Mouse (Mus musculus) gastrocnemius, postnatal 14 days (tissue): ENCODE measurements around the gene Klhl29. TPM values are rescaled to one million over a fixed set of nuclear protein-coding genes. Genes with fewer than 3 reads are reported as not detected.

Source experiments
- DNase-seq: peaks from one replicate; pipeline ENCODE4 v3.0.0; 2021; ENCODE audit warnings: mixed read lengths
- intact Hi-C: fragments of 180-260 bp; cut with DNase I; formaldehyde crosslinking; loops from one replicate; pipeline ENCODE4 v1.15.1; 2025; ENCODE audit warnings: low total_unique reads
- total RNA-seq, 2 experiments: library from RNA; stranded (reverse); gene quantifications; 2 replicates each; pipeline ENCODE4 v1.2.3; 2021

Gene Klhl29
- total RNA-seq, 2 experiments from 2014 or later, result 3.5 to 3.9 TPM

GRCm38 (mm10) chr12:5157021-5157681, 218.3 kb downstream of the Klhl29 start:
- intact Hi-C loops, result no loop called here
- DNase-seq, result no peak

- intact Hi-C loops, result no loop called here
- no peak for DNase-seq
Observed at GRCm38 (mm10) chr12:5155177-5155576, 220.3 kb downstream of the Klhl29 start.

- DNase-seq, result no peak
- intact Hi-C loops, result no loop called here
Observed at GRCm38 (mm10) chr12:5151859-5152258, 223.6 kb downstream of the Klhl29 start.

- intact Hi-C loops, result loop anchor here (10.0 kb wide), 1 partner anchor 197 kb away; no protein-coding TSS in a partner anchor
- DNase-seq, result no peak
Observed at GRCm38 (mm10) chr12:5147346-5148035, 228.0 kb downstream of the Klhl29 start.

- intact Hi-C loops, result loop anchor here (10.0 kb wide), 1 partner anchor 201 kb away; no protein-coding TSS in a partner anchor
- no peak for DNase-seq
Observed at GRCm38 (mm10) chr12:5143903-5144781, 231.3 kb downstream of the Klhl29 start.

- intact Hi-C loops, result loop anchor here (10.0 kb wide), 1 partner anchor 202 kb away; no protein-coding TSS in a partner anchor
Observed at GRCm38 (mm10) chr12:5143224-5143623, 232.3 kb downstream of the Klhl29 start.

GRCm38 (mm10) chr12:5142776-5143175, 232.7 kb downstream of the Klhl29 start:
- peak; percentile 83 for DNase-seq
- intact Hi-C loops, result loop anchor here (10.0 kb wide), 1 partner anchor 202 kb away; no protein-coding TSS in a partner anchor

More at GRCm38 (mm10) chr12:5143224-5143623, 232.3 kb downstream of the Klhl29 start:
- DNase-seq, result no peak

- no peak for DNase-seq
- intact Hi-C loops, result loop anchor here (10.0 kb wide), 1 partner anchor 204 kb away; no protein-coding TSS in a partner anchor
Observed at GRCm38 (mm10) chr12:5141040-5141439, 234.4 kb downstream of the Klhl29 start.

GRCm38 (mm10) chr12:5139302-5139701, 236.2 kb downstream of the Klhl29 start:
- intact Hi-C loops, result loop anchor here (5.0 kb wide), 1 partner anchor 112 kb away; no protein-coding TSS in a partner anchor

GRCm38 (mm10) chr12:5136300-5136699, 239.2 kb downstream of the Klhl29 start:
- peak; percentile 27 for DNase-seq
- intact Hi-C loops, result loop anchor here (5.0 kb wide), 1 partner anchor 109 kb away; no protein-coding TSS in a partner anchor

More at GRCm38 (mm10) chr12:5139302-5139701, 236.2 kb downstream of the Klhl29 start:
- DNase-seq, result no peak

GRCm38 (mm10) chr12:5129190-5129589, 246.3 kb downstream of the Klhl29 start:
- intact Hi-C loops, result no loop called here
- peak; percentile 24 for DNase-seq

GRCm38 (mm10) chr12:5125907-5126306, 249.6 kb downstream of the Klhl29 start:
- intact Hi-C loops, result no loop called here
- no peak for DNase-seq

GRCm38 (mm10) chr12:5122972-5123371, 252.5 kb downstream of the Klhl29 start:
- no peak for DNase-seq
- intact Hi-C loops, result no loop called here

- intact Hi-C loops, result no loop called here
Observed at GRCm38 (mm10) chr12:5120249-5120648, 255.2 kb downstream of the Klhl29 start.

GRCm38 (mm10) chr12:5119726-5120125, 255.8 kb downstream of the Klhl29 start:
- DNase-seq, result peak; percentile 96
- intact Hi-C loops, result no loop called here

More at GRCm38 (mm10) chr12:5120249-5120648, 255.2 kb downstream of the Klhl29 start:
- DNase-seq, result no peak

- DNase-seq, result no peak
- intact Hi-C loops, result no loop called here
Observed at GRCm38 (mm10) chr12:5119286-5119685, 256.2 kb downstream of the Klhl29 start.

- no peak for DNase-seq
- intact Hi-C loops, result no loop called here
Observed at GRCm38 (mm10) chr12:5116605-5117004, 258.9 kb downstream of the Klhl29 start.

GRCm38 (mm10) chr12:5114631-5115030, 260.9 kb downstream of the Klhl29 start:
- intact Hi-C loops, result no loop called here
- no peak for DNase-seq

- intact Hi-C loops, result no loop called here
- DNase-seq, result no peak
Observed at GRCm38 (mm10) chr12:5111343-5111742, 264.1 kb downstream of the Klhl29 start.
